Mouse (Mus musculus) testis, adult 2 months (tissue): ENCODE data around the gene Aplp2.

Experiments used
- CTCF ChIP-seq: fragments of 200-500 bp; IDR thresholded peaks from 2 replicates; pipeline ENCODE4 v1.5.1; 2012; ENCODE audit warnings: low read depth, mild to moderate bottlenecking, inconsistent platforms, low read length, moderate library complexity; ENCODE audit not compliant: control insufficient read depth, insufficient read depth, insufficient replicate concordance
- POLR2A ChIP-seq: fragments of 200-500 bp; IDR thresholded peaks from 2 replicates; pipeline ENCODE4 v1.6.1; 2012; ENCODE audit warnings: low read depth, mild to moderate bottlenecking, inconsistent platforms, low read length, moderate library complexity; ENCODE audit not compliant: control insufficient read depth

DNA sequence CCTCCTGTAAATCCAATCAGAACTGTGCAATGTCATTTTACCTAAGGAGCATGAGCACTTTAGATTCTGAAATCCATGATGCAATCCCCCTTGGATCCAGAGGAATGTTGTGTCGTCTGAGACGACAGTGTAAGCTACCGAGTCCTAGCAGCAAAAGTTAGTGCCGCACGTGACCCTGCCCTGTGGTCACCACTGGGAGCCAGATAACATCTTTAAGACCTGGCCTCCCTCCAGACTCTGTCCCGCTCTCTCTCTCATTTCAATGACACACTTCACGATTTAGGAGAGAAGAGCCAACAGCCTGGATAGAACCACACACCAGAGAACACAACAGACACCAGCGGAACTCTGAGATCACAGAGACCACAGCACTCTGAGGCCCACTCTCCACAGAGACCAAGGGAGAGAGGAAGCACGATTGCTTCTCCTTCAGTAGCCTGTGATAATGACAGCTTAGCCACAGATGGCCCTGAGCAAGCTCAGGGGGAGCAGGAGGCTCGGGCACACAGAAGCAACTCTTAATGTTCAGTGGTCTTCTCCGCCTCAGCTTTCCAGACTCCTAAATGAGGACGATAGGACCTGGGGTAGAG, 83.6 kb downstream of the Aplp2 start:
- TF ChIP-seq CTCF (no peak), POLR2A (no peak)
